Mouse (Mus musculus) intestine, postnatal 0 days (tissue): ENCODE measurements at regions not wholly inside any gene's neighbourhood (a gene's known extent, or its start where the extent isn't known, plus 50 kb on each side); places are given as distances from the start of the nearest gene placed in this dataset.
A peak's percentile ranks its signal among the peaks of the same experiment; 100 is the strongest.
"Not testable (repeated sequence)": the region's sequence is repeated elsewhere in the genome, so short reads cannot be mapped to it uniquely, and the experiment has no call there.

Experiments used
- ATAC-seq: fragments of 200-750 bp; cut with Nextera tagmentation; 2 replicates; pipeline ENCODE4 v1.8.0; 2017; ENCODE audit warnings: mild to moderate bottlenecking, moderate TSS enrichment, moderate library complexity
- H3K27ac ChIP-seq: fragments of 300-500 bp; sonication (generic); 2 replicates; pipeline ENCODE4 v1.5.1; 2014; ENCODE audit warnings: mild to moderate bottlenecking, low read depth, low read length, moderate library complexity
- H3K27me3 ChIP-seq: fragments of 300-500 bp; sonication (generic); replicated peaks from 2 replicates; pipeline ENCODE4 v1.6.1; 2014; ENCODE audit warnings: low read length, mixed read lengths; ENCODE audit not compliant: control insufficient read depth, insufficient read depth
- H3K36me3 ChIP-seq: fragments of 300-500 bp; sonication (generic); 2 replicates; pipeline ENCODE4 v1.6.1; 2014; ENCODE audit warnings: mild to moderate bottlenecking, moderate library complexity; ENCODE audit not compliant: control insufficient read depth, insufficient read depth
- H3K4me1 ChIP-seq: fragments of 300-500 bp; sonication (generic); replicated peaks from 2 replicates; pipeline ENCODE4 v1.6.1; 2014; ENCODE audit warnings: antibody characterized with exemption, low read length, mixed read lengths; ENCODE audit not compliant: control insufficient read depth, insufficient read depth
- H3K4me2 ChIP-seq: fragments of 300-500 bp; sonication (generic); replicated peaks from 2 replicates; pipeline ENCODE4 v1.6.1; 2014; ENCODE audit warnings: low read depth, mild to moderate bottlenecking, moderate library complexity
- H3K4me3 ChIP-seq: fragments of 300-500 bp; sonication (generic); 2 replicates; pipeline ENCODE4 v1.5.1; 2014; ENCODE audit warnings: low read depth, low read length
- H3K9ac ChIP-seq: fragments of 300-500 bp; sonication (generic); 2 replicates; pipeline ENCODE4 v1.6.1; 2014; ENCODE audit warnings: mild to moderate bottlenecking, low read depth, low read length
- H3K9me3 ChIP-seq: fragments of 300-500 bp; sonication (generic); 2 replicates; pipeline ENCODE4 v1.6.1; 2016; ENCODE audit warnings: mixed run types; ENCODE audit not compliant: control insufficient read depth
- CTCF ChIP-seq: sonication (generic); IDR thresholded peaks from 2 replicates; pipeline ENCODE4 v1.5.1; 2016; ENCODE audit warnings: low read depth, mild to moderate bottlenecking, control low read depth, antibody characterized with exemption, moderate library complexity
- WGBS: fragments of 180-500 bp; shearing (Covaris S2); extraction: QIAGEN DNeasy Blood & Tissue Kit; methylation state at CpG from one replicate; pipeline ENCODE4 v1.1.7; 2014; 5-methylcytosine and 5-hydroxymethylcytosine counted together

GRCm38 (mm10) chr4:49958275-49958674 lies 112.7 kb upstream of the Grin3a start:
- no peaks in the 10 kb centered on the region for H3K9me3 ChIP-seq
- TF ChIP-seq CTCF: peak; percentile 73
- no peak overlapping the region for H3K4me3 ChIP-seq
- no peak overlapping the region for H3K4me2 ChIP-seq
- no peaks in the 10 kb centered on the region for H3K4me1 ChIP-seq
- H3K27me3 ChIP-seq: no peaks in the 10 kb centered on the region
- WGBS: 16% methylated on average over 2 of the region's 2 CpGs
- no peaks in the 10 kb centered on the region for H3K36me3 ChIP-seq
- ATAC-seq: no peak
- no peak overlapping the region for H3K27ac ChIP-seq
- no peak overlapping the region for H3K9ac ChIP-seq

- Histone ChIP-seq H3K9ac (no peak overlapping the region), H3K9me3 (no peaks in the 10 kb centered on the region), H3K27me3 (no peaks in the 10 kb centered on the region), H3K27ac (no peak overlapping the region), H3K4me3 (no peak overlapping the region), H3K4me2 (no peak overlapping the region), H3K36me3 (no peaks in the 10 kb centered on the region), H3K4me1 (no peaks in the 10 kb centered on the region)
- TF ChIP-seq CTCF: no peak
- no peak for ATAC-seq
- WGBS: 56% methylated on average over 2 of the region's 2 CpGs
Observed at GRCm38 (mm10) chr4:49956855-49957254, 111.3 kb upstream of the Grin3a start.

- no peaks in the 10 kb centered on the region for H3K9me3 ChIP-seq
- TF ChIP-seq CTCF: no peak
- H3K4me1 ChIP-seq: no peaks in the 10 kb centered on the region
- no peaks in the 10 kb centered on the region for H3K27me3 ChIP-seq
- no peak overlapping the region for H3K4me3 ChIP-seq
- ATAC-seq: no peak
- WGBS: 85% methylated on average over 7 of the region's 7 CpGs
- no peak overlapping the region for H3K4me2 ChIP-seq
- no peaks in the 10 kb centered on the region for H3K36me3 ChIP-seq
- no peak overlapping the region for H3K9ac ChIP-seq
- no peak overlapping the region for H3K27ac ChIP-seq
Observed at GRCm38 (mm10) chr4:49946306-49946705, 100.8 kb upstream of the Grin3a start.

DNA sequence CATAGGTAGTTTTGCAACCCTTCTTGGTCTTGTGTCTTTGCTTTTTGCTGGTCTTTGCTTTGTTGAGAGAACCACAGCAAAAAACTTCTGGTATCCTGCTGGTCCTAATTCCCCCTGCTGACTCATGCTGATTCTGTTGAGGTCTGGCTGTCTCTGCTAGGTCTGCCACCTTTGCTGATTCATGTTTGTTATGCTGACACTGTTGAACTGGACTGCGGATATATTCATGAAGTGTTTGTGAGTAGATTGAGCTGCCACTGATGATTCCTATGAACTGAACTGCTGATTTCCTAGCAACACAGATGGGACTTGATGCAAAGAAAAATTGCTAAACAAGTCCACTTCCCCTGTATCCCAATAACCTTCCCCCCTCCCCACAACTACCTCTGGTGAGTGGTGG lies 91.9 kb upstream of the Grin3a start:
- H3K9me3 ChIP-seq: no peaks in the 10 kb centered on the region
- WGBS: 78% methylated on average over 1 of the region's 1 CpGs
- no peak overlapping the region for H3K4me3 ChIP-seq
- no peaks in the 10 kb centered on the region for H3K27me3 ChIP-seq
- ATAC-seq: no peak
- H3K9ac ChIP-seq: no peak overlapping the region
- no peaks in the 10 kb centered on the region for H3K36me3 ChIP-seq
- no peak overlapping the region for H3K27ac ChIP-seq
- TF ChIP-seq CTCF: no peak
- no peaks in the 10 kb centered on the region for H3K4me1 ChIP-seq
- no peak overlapping the region for H3K4me2 ChIP-seq

DNA sequence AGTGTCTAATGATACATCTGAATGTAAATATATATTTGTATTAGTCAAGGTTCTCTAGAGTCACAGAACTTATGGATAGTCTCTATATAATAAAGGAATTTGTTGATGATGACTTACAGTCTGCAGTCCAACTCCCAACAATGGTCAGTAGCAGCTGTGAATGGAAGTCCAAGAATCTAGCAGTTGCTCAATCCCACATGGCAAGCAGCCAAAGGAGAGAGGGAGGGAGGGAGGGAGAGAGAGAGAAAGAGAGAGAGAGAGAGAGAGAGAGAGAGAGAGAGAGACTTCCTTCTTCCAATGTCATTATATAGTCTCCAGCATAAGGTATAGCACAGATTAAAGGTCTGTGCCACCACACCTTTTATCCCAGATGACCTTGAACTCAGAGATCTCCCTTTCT lies 84.1 kb upstream of the Grin3a start:
- not testable (repeated sequence) for H3K9ac ChIP-seq, H3K27me3 ChIP-seq, H3K27ac ChIP-seq, H3K36me3 ChIP-seq, ATAC-seq, H3K4me3 ChIP-seq, H3K9me3 ChIP-seq, H3K4me2 ChIP-seq, H3K4me1 ChIP-seq

DNA sequence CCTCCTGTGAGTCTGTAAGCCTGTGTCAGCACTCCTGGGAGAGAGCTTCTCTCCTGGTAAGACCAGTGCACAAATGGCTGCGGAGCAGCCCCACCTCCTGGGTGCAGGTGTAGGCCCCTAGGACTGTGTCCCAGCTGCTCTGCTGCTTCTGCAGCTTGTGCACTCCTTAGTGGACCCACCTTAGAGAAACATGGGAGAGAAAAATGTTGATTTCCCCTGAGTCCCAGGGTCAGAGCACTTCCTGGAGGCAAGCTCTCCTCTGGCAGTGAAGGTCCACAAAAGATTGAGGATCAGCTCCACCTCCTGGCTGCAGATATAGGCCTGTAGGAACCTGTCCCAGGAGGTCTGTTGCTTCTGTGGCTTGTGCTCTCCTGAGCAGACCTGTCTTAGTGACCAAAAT lies 81.5 kb upstream of the Grin3a start:
- Histone ChIP-seq H3K27me3 (no peaks in the 10 kb centered on the region), H3K36me3 (no peaks in the 10 kb centered on the region), H3K4me2 (no peak overlapping the region), H3K4me3 (no peak overlapping the region), H3K27ac (no peak overlapping the region), H3K4me1 (no peaks in the 10 kb centered on the region), H3K9ac (no peak overlapping the region), H3K9me3 (no peaks in the 10 kb centered on the region)
- no peak for ATAC-seq
- 67% methylated on average over 1 of the region's 1 CpGs for WGBS
- TF ChIP-seq CTCF: peak; percentile 51

GRCm38 (mm10) chr4:49914221-49914620 lies 68.7 kb upstream of the Grin3a start:
- Histone ChIP-seq H3K36me3 (no peaks in the 10 kb centered on the region), H3K27me3 (no peaks in the 10 kb centered on the region), H3K27ac (no peak overlapping the region), H3K9ac (no peak overlapping the region), H3K4me2 (no peak overlapping the region), H3K9me3 (no peaks in the 10 kb centered on the region), H3K4me1 (no peaks in the 10 kb centered on the region), H3K4me3 (no peak overlapping the region)
- TF ChIP-seq CTCF: no peak
- no peak for ATAC-seq
- WGBS: 79% methylated on average over 2 of the region's 2 CpGs
